Mouse (Mus musculus): ENCODE measurements around the gene Tex12. TPM values are rescaled to one million over a fixed set of nuclear protein-coding genes. Genes with fewer than 3 reads are reported as not detected.

Tex12 gene
- polyA plus RNA-seq, 1 experiment from 2014 or later: not detected

Other genes starting within 250 kb of the Tex12 start
- 174 and 219 TPM in 2 replicates for gene Rpl10-ps3, start 216.4 kb downstream of the Tex12 start, polyA plus RNA-seq (2015; fragmentation: Nextera tagmentation; extraction: Ambion mirVana)
- gene Plet1, start 66.8 kb downstream of the Tex12 start, polyA plus RNA-seq (2015; fragmentation: Nextera tagmentation; extraction: Ambion mirVana): 1.1 and 1.7 TPM in 2 replicates
- 91.6 and 93.2 TPM in 2 replicates for gene Pts, start 32.6 kb downstream of the Tex12 start, polyA plus RNA-seq (2015; fragmentation: Nextera tagmentation; extraction: Ambion mirVana)
- 3.7 and 3.9 TPM in 2 replicates for gene Il18, start 6.5 kb downstream of the Tex12 start, polyA plus RNA-seq (2015; fragmentation: Nextera tagmentation; extraction: Ambion mirVana)
- 0.21 TPM in 1 of 2 replicates, not detected in the other for gene Bco2, start 6.1 kb downstream of the Tex12 start, polyA plus RNA-seq (2015; fragmentation: Nextera tagmentation; extraction: Ambion mirVana)
- gene Sdhd, start 42.5 kb upstream of the Tex12 start, polyA plus RNA-seq (2015; fragmentation: Nextera tagmentation; extraction: Ambion mirVana): 852 and 860 TPM in 2 replicates
- gene Timm8b, start 42.6 kb upstream of the Tex12 start, polyA plus RNA-seq (2015; fragmentation: Nextera tagmentation; extraction: Ambion mirVana): 243 and 261 TPM in 2 replicates
- 1.9 and 3.1 TPM in 2 replicates for gene Pih1d2, start 56.0 kb upstream of the Tex12 start, polyA plus RNA-seq (2015; fragmentation: Nextera tagmentation; extraction: Ambion mirVana)
- gene Nkapd1, start 56.1 kb upstream of the Tex12 start, polyA plus RNA-seq (2015; fragmentation: Nextera tagmentation; extraction: Ambion mirVana): 12.1 and 13.0 TPM in 2 replicates
- gene Dlat, start 98.5 kb upstream of the Tex12 start, polyA plus RNA-seq (2015; fragmentation: Nextera tagmentation; extraction: Ambion mirVana): 147 and 156 TPM in 2 replicates
- gene Dixdc1, start 178.2 kb upstream of the Tex12 start, polyA plus RNA-seq (2015; fragmentation: Nextera tagmentation; extraction: Ambion mirVana): 8.6 and 10.3 TPM in 2 replicates
- gene 2310030G06Rik, start 185.2 kb upstream of the Tex12 start, polyA plus RNA-seq (2015; fragmentation: Nextera tagmentation; extraction: Ambion mirVana): 7.9 and 9.8 TPM in 2 replicates
- 1,241 and 1,315 TPM in 2 replicates for gene Cryab, start 190.0 kb upstream of the Tex12 start, polyA plus RNA-seq (2015; fragmentation: Nextera tagmentation; extraction: Ambion mirVana)
- gene Hspb2, start 191.0 kb upstream of the Tex12 start, polyA plus RNA-seq (2015; fragmentation: Nextera tagmentation; extraction: Ambion mirVana): 242 and 286 TPM in 2 replicates
- gene Fdxacb1, start 206.9 kb upstream of the Tex12 start, polyA plus RNA-seq (2015; fragmentation: Nextera tagmentation; extraction: Ambion mirVana): 10.7 and 11.0 TPM in 2 replicates
- gene Alg9, start 213.7 kb upstream of the Tex12 start, polyA plus RNA-seq (2015; fragmentation: Nextera tagmentation; extraction: Ambion mirVana): 27.2 and 27.5 TPM in 2 replicates
- gene 1110032A03Rik, start 214.2 kb upstream of the Tex12 start, polyA plus RNA-seq (2015; fragmentation: Nextera tagmentation; extraction: Ambion mirVana): 28.7 and 30.0 TPM in 2 replicates